Mouse (Mus musculus): ENCODE data around the gene Serpina10. TPM values are rescaled to one million over a fixed set of nuclear protein-coding genes. Genes with fewer than 3 reads are reported as not detected.
"Not testable (repeated sequence)": the region's sequence is repeated elsewhere in the genome, so short reads cannot be mapped to it uniquely, and the experiment has no call there.

Serpina10 gene
- polyA plus RNA-seq (2016; fragmentation: Nextera tagmentation; extraction: Ambion mirVana), result 0.05 TPM in 1 of 2 replicates, not detected in the other

DNA sequence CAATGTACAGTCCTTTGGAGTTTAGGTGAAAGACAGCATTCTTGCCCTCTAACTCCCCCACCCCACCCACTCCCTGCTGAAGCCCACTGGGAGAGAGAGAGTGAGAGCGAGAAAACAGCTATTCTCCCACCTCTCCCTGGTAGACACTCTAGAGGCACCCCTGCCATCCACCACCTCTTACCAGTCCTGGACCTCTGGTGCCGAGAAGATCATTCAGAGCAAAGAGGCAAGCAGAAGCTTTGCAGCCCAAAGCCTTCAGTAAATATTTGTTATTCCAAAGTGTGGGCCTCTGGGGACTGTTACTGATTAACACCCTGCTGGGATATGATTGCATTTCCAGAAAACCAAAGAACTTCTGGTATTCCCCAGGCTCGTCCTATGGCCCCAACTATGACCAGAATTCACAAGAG is at the start of gene Serpina10:
Gene Serpina10, minus strand, starts transcription at position 242 of the 410 bp plus-strand sequence.
- no peaks in the 10 kb centered on the region for H3K27me3 ChIP-seq
- H3K9me3 ChIP-seq, result no peaks in the 10 kb centered on the region
- WGBS, result 61% methylated on average over 3 of the region's 3 CpGs
- no peak within 1 kb of the TSS for H3K4me3 ChIP-seq (replicated peaks)
- H3K4me2 ChIP-seq, result no peak within 1 kb of the TSS
- no peaks in the 10 kb centered on the region for H3K4me1 ChIP-seq (replicated peaks)
- no peak within 1 kb of the TSS for H3K9ac ChIP-seq (replicated peaks)
- H3K36me3 ChIP-seq, result no peaks in the 10 kb centered on the region
- ATAC-seq (ENCODE audit: insufficient number of reproducible peaks, insufficient read depth, low FRiP score, low TSS enrichment, low read depth), result no peak
- H3K27ac ChIP-seq, result no peak within 1 kb of the TSS

DNA sequence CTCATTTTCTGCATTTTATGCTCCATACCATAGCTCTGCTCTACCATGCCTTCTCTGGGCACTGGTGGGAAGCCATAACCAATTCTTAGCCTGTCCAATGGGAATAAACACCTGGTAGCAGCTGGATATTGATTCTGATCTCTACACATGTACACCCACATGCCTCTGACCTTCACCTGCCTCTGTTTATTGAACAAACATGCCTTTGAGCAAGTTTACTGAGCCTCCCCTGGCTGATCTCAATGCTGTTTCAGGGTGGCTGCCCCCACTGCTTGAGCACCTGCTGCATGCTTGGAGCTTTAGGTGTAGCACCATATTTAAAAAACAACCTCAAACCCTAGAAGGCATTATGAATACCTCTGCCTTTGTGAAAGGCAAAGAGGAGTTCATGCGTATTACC is 48.6 kb upstream of the Serpina10 start:
- not testable (repeated sequence) for H3K27me3 ChIP-seq; ATAC-seq (ENCODE audit: insufficient number of reproducible peaks, insufficient read depth, low FRiP score, low TSS enrichment, low read depth); H3K27ac ChIP-seq; H3K36me3 ChIP-seq; H3K4me2 ChIP-seq; H3K4me1 ChIP-seq (replicated peaks); H3K9me3 ChIP-seq; H3K9ac ChIP-seq (replicated peaks); H3K4me3 ChIP-seq (replicated peaks)
- 93% methylated on average over 1 of the region's 1 CpGs for WGBS

DNA sequence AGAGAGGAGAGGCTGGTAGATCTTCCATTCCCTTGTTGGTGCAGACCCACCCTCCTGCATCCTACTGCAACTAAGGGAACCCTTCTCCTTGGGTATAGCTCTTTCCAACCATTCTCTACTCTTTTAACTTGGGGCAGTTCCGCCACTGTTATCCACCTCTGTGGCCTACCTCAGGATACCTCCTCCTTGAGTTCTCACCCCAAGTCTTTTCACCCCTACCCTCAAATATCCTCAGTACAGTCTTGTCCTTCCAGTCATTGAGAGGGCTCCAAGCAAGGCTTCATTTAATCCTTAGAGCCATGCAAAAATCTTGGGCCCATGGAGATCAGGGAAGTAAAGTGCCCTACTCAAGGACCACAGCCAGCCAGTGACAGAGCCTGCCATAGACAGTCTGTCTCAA is 44.8 kb upstream of the Serpina10 start, which contains the start of gene Serpina16:
Gene Serpina16, minus strand, starts transcription at position 101 of the 400 bp plus-strand sequence.
- Histone ChIP-seq H3K4me2 (no peak within 1 kb of the TSS), H3K36me3 (no peaks in the 10 kb centered on the region), H3K27me3 (no peaks in the 10 kb centered on the region), H3K4me1 (replicated peaks) (no peaks in the 10 kb centered on the region), H3K27ac (no peak within 1 kb of the TSS), H3K9ac (replicated peaks) (no peak within 1 kb of the TSS), H3K9me3 (no peaks in the 10 kb centered on the region), H3K4me3 (replicated peaks) (no peak within 1 kb of the TSS)
- WGBS, result 100% methylated on average over 1 of the region's 1 CpGs
- no peak for ATAC-seq (ENCODE audit: insufficient number of reproducible peaks, insufficient read depth, low FRiP score, low TSS enrichment, low read depth)

DNA sequence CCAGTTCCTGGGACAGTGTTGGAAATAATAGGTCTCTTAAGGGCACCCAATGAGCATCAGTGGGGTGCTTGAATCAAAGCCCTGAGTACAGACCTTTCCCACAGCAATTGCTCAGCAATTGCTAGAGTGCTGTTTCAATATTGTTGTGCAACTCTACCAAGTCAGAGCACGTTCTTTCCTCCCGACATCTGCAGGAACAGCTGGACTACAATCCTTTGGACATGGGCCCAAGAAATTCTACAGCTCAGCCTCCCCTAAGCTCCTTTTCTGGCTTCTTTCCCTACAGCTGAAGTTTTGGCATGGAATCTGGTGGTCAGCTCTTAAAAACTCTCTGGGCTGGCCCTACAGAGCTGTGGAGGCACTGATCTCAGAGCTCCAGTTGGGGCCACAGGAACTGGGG is 41.9 kb upstream of the Serpina10 start:
- no peaks in the 10 kb centered on the region for H3K4me1 ChIP-seq (replicated peaks)
- no peak overlapping the region for H3K9ac ChIP-seq (replicated peaks)
- 79% methylated on average over 2 of the region's 2 CpGs for WGBS
- no peaks in the 10 kb centered on the region for H3K36me3 ChIP-seq
- no peak overlapping the region for H3K4me2 ChIP-seq
- ATAC-seq (ENCODE audit: insufficient number of reproducible peaks, insufficient read depth, low FRiP score, low TSS enrichment, low read depth), result no peak
- H3K9me3 ChIP-seq, result no peaks in the 10 kb centered on the region
- H3K27ac ChIP-seq, result no peak overlapping the region
- no peaks in the 10 kb centered on the region for H3K27me3 ChIP-seq
- no peak overlapping the region for H3K4me3 ChIP-seq (replicated peaks)

DNA sequence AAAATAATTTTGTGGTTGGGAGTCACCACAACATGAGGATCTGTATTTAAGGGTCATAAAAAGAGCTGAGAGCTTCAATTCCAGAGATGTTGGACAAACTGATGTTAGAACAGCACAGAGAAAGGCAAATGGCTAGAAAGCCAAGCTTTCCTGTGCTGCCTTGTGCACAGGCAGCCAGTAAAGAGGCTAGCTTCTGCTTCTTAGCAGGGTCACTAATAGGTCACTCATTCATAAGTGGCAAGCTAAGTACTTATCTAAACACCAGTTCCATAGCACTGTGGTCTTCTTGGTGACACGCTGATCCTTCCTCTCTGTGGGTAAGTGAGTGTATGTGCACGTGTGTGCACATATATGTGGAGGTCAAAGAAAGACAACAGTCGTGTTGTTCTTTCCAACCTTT is 40.2 kb upstream of the Serpina10 start:
- Histone ChIP-seq H3K4me1 (replicated peaks) (no peaks in the 10 kb centered on the region), H3K36me3 (no peaks in the 10 kb centered on the region), H3K4me2 (no peak overlapping the region), H3K9ac (replicated peaks) (no peak overlapping the region), H3K9me3 (no peaks in the 10 kb centered on the region), H3K4me3 (replicated peaks) (no peak overlapping the region), H3K27me3 (no peaks in the 10 kb centered on the region), H3K27ac (no peak overlapping the region)
- no peak for ATAC-seq (ENCODE audit: insufficient number of reproducible peaks, insufficient read depth, low FRiP score, low TSS enrichment, low read depth)
- WGBS, result 86% methylated on average over 3 of the region's 3 CpGs

DNA sequence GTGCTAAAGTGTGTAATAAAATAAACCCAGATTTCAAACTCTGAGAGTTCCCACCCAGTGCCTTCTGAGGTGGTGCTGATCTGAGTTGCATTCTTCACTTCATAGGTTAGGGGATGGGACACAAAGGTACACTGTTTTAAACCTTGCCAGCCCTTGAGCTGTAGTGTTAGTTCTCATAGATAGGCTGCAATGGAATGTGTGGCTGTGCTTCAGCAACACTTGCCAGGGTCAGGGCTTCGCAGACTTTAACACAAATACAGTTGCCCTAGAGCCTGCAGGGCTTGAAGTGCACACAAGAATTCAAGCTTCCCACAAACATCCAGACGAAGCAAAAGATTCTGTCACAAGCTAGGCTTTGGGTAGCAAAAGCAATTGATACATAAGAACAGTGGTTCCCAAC is 39.7 kb upstream of the Serpina10 start:
- Histone ChIP-seq H3K4me3 (replicated peaks) (no peak overlapping the region), H3K27me3 (no peaks in the 10 kb centered on the region), H3K36me3 (no peaks in the 10 kb centered on the region), H3K9ac (replicated peaks) (no peak overlapping the region), H3K4me1 (replicated peaks) (no peaks in the 10 kb centered on the region), H3K27ac (no peak overlapping the region), H3K4me2 (no peak overlapping the region), H3K9me3 (no peaks in the 10 kb centered on the region)
- WGBS, result 72% methylated on average over 2 of the region's 2 CpGs
- ATAC-seq (ENCODE audit: insufficient number of reproducible peaks, insufficient read depth, low FRiP score, low TSS enrichment, low read depth), result no peak

DNA sequence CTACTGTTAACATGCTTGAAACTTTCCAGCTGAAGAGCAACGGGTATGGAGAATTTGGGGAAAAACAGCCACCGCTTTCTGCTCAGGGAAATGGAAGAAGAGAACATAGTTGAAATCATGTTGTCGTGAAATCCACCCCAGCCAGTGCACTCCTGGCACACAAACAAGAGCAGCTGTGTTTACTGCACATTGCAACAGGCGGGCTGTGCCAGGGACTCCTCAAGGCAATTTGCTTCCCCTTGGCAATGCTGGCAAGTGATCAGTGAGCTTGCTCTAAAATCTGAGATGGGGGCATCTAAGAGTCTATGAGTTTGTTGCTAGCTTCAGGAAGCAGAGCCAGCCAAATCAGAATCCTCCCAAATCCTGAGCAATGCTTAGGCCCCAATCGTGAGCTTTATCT is 39.1 kb upstream of the Serpina10 start:
- Histone ChIP-seq H3K9me3 (no peaks in the 10 kb centered on the region), H3K36me3 (no peaks in the 10 kb centered on the region), H3K4me2 (no peak overlapping the region), H3K4me1 (replicated peaks) (no peaks in the 10 kb centered on the region), H3K9ac (replicated peaks) (no peak overlapping the region), H3K27me3 (no peaks in the 10 kb centered on the region), H3K27ac (no peak overlapping the region), H3K4me3 (replicated peaks) (no peak overlapping the region)
- no peak for ATAC-seq (ENCODE audit: insufficient number of reproducible peaks, insufficient read depth, low FRiP score, low TSS enrichment, low read depth)
- WGBS, result 91% methylated on average over 5 of the region's 5 CpGs

DNA sequence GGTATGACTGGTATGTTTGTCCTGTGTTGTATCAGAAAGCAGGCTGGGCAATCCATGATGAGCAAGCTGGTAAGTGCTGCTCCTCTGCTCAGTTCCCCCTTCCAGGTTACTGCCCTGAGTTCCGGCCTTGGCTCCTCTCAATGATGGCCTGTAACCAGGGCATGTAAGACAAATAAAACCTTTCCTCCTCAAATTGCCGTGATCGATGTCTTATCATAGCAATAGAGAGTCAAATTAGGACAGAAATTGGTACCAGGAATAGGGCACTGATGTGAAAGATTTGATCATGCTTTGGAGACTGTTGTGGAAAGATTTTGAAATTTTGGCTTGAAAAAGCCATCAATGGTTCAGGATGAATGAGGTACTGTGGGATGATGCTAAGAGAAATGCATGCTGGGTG is 34.0 kb upstream of the Serpina10 start:
- Histone ChIP-seq H3K27me3 (no peaks in the 10 kb centered on the region), H3K9me3 (no peaks in the 10 kb centered on the region), H3K36me3 (no peaks in the 10 kb centered on the region), H3K27ac (no peak overlapping the region), H3K4me3 (replicated peaks) (no peak overlapping the region), H3K4me1 (replicated peaks) (no peaks in the 10 kb centered on the region), H3K9ac (replicated peaks) (no peak overlapping the region), H3K4me2 (no peak overlapping the region)
- 84% methylated on average over 3 of the region's 3 CpGs for WGBS
- no peak for ATAC-seq (ENCODE audit: insufficient number of reproducible peaks, insufficient read depth, low FRiP score, low TSS enrichment, low read depth)

DNA sequence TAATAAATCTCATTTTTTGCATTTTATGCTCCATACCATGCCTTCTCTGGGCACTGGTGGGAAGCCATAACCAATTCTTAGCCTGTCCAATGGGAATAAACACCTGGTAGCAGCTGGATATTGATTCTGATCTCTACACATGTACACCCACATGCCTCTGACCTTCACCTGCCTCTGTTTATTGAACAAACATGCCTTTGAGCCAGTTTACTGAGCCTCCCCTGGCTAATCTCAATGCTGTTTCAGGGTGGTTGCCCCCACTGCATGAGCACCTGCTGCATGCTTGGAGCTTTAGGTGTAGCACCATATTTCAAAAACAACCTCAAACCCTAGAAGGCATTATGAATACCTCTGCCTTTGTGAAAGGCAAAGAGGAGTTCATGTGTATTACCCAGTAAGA is 30.8 kb upstream of the Serpina10 start:
- not testable (repeated sequence) for H3K9ac ChIP-seq (replicated peaks); H3K4me2 ChIP-seq; ATAC-seq (ENCODE audit: insufficient number of reproducible peaks, insufficient read depth, low FRiP score, low TSS enrichment, low read depth); H3K27me3 ChIP-seq; H3K36me3 ChIP-seq; H3K4me1 ChIP-seq (replicated peaks); H3K9me3 ChIP-seq; H3K27ac ChIP-seq; H3K4me3 ChIP-seq (replicated peaks)

DNA sequence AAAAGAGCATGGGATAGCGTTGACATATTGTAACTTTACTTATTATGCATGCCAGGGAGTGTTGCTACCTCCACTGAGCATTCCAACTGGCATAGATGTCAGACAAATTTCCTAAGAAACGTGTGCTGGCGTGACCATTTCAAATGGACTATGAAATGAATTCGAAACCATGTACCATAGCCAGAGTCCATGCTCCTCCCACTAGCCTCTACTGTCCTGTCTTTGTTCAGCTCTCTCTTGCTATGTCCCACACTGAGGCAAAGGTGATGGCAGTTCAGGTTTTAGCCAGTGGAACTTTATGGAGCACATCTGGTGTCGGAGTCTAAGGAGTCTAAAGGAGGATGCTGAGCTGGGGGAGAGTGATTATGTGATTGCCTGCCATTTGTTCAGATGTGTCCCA is 28.8 kb upstream of the Serpina10 start:
- no peak overlapping the region for H3K4me3 ChIP-seq (replicated peaks)
- H3K36me3 ChIP-seq, result no peaks in the 10 kb centered on the region
- 78% methylated on average over 5 of the region's 5 CpGs for WGBS
- H3K4me2 ChIP-seq, result no peak overlapping the region
- no peaks in the 10 kb centered on the region for H3K9me3 ChIP-seq
- H3K27me3 ChIP-seq, result no peaks in the 10 kb centered on the region
- H3K27ac ChIP-seq, result no peak overlapping the region
- no peaks in the 10 kb centered on the region for H3K4me1 ChIP-seq (replicated peaks)
- ATAC-seq (ENCODE audit: insufficient number of reproducible peaks, insufficient read depth, low FRiP score, low TSS enrichment, low read depth), result no peak
- no peak overlapping the region for H3K9ac ChIP-seq (replicated peaks)

DNA sequence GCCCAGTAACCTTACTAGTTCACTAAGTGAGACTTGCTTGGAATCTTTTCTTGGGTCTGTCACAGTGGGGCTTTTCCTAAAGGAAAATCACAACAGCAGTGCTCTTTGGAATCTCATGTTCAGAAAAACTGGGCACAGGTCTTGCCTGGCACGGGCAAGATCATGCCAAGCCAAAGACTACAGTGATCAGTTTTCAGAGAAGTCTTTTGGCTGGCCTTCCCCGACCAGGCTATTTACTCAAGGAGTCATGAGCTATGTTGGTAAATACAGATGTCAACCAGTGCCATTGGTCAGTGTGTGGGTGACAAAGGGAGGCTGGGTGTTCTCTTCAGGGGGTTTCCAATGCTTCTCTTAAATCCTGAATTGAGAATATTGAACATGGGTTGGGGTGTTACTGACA is 27.9 kb upstream of the Serpina10 start:
- H3K9ac ChIP-seq (replicated peaks), result no peak overlapping the region
- no peak overlapping the region for H3K4me2 ChIP-seq
- no peaks in the 10 kb centered on the region for H3K4me1 ChIP-seq (replicated peaks)
- 82% methylated on average over 2 of the region's 2 CpGs for WGBS
- H3K27me3 ChIP-seq, result no peaks in the 10 kb centered on the region
- H3K27ac ChIP-seq, result no peak overlapping the region
- H3K9me3 ChIP-seq, result no peaks in the 10 kb centered on the region
- no peak for ATAC-seq (ENCODE audit: insufficient number of reproducible peaks, insufficient read depth, low FRiP score, low TSS enrichment, low read depth)
- no peak overlapping the region for H3K4me3 ChIP-seq (replicated peaks)
- H3K36me3 ChIP-seq, result no peaks in the 10 kb centered on the region

DNA sequence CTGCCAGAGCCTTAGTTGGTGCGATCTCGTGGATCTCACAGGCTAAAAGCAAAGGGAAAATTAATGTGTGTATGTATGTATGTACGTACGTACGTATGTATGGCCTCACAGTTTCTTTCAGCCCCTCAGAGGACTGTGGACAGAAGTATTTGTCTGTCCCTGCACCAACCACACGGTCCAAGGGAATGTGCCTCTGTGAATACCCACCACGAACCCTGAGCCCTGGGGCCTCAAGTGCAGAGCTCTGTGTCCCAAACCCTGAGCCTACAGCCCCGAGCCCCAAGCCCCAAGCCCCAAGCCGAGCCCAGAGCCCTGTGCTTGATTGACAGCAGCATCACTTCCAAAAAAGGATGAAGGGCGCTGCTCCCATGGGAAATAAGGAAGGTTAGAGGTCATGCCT is 26.7 kb upstream of the Serpina10 start:
- Histone ChIP-seq H3K27me3 (no peaks in the 10 kb centered on the region), H3K9me3 (no peaks in the 10 kb centered on the region), H3K4me1 (replicated peaks) (no peaks in the 10 kb centered on the region), H3K4me2 (no peak overlapping the region), H3K9ac (replicated peaks) (no peak overlapping the region), H3K27ac (no peak overlapping the region), H3K36me3 (no peaks in the 10 kb centered on the region), H3K4me3 (replicated peaks) (no peak overlapping the region)
- no peak for ATAC-seq (ENCODE audit: insufficient number of reproducible peaks, insufficient read depth, low FRiP score, low TSS enrichment, low read depth)
- 87% methylated on average over 10 of the region's 10 CpGs for WGBS

All from limb, embryonic 12.5 days (tissue).